Mouse (Mus musculus): ENCODE results near the gene Xirp1.

Gene Xirp1

GRCm38 (mm10) chr9:119985881-119986574, 37.4 kb downstream of the Xirp1 start:
- no peak for DNase-seq (ENCODE audit: low spot score)

GRCm38 (mm10) chr9:119984536-119985011, 38.8 kb downstream of the Xirp1 start, which contains the start of gene Csrnp1:
Csrnp1 (minus strand) TSS chr9:119984658.
- no peak for DNase-seq (ENCODE audit: low spot score)

GRCm38 (mm10) chr9:119983585-119984535, 39.5 kb downstream of the Xirp1 start:
- peak; percentile 83 for DNase-seq (ENCODE audit: low spot score)

DNA sequence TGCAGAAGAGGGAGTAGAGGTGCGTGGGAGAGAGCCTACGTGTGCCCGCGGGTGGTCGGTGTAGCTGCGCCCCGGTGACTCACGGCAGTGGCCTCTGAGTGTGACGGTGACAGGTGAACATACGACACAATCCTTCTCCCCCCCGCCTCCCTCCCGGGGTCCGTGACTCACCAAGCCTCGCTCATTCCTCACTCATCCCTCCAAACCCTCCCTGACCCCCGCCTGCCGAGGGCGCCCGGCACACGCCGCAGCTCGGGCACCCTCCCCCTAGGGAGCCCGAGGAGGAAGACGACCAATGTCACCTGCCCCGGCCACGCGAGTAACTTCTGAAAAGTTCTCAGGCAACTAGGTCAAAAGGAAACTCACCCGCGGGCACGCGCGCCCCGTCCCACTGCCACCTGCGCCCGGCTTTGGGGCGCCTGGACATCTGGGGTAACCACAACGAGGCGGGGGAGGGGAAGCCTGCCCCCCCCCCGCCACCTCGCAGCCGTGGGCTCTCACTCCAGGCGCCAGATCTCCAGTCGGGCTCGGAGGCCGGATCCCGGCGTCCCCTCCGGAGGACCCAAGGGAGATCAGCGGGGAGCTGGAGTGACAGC, 40.3 kb downstream of the Xirp1 start:
- no peak for DNase-seq (ENCODE audit: low spot score)

DNA sequence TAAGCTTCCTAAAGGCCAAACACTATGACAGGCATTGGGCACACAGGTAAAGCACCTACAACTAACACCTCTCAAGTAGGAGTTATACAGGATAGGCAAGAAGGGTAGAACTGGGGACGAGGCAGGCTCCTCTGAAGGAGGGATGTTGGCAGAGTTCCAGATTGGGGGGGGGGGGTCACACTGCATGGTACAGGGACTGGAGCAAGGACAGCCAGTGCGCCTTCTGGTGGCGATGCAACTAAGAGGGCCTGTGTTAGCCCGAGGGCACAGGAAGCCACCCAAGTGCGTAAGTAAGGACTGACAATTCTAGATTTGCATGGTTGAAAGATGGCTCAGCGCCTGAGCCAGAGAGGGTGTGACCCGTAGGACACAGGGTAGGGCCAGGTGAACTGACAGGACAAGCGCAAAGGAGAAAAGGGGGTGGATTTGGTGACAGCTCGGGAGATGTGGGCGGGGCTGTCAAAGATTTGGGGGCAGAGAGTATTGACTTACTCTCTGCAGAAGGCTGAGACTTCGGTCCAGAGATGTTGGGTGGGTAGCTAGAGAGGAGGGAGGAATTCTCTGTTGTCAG, 41.1 kb downstream of the Xirp1 start:
- DNase-seq (ENCODE audit: low spot score): no peak

DNA sequence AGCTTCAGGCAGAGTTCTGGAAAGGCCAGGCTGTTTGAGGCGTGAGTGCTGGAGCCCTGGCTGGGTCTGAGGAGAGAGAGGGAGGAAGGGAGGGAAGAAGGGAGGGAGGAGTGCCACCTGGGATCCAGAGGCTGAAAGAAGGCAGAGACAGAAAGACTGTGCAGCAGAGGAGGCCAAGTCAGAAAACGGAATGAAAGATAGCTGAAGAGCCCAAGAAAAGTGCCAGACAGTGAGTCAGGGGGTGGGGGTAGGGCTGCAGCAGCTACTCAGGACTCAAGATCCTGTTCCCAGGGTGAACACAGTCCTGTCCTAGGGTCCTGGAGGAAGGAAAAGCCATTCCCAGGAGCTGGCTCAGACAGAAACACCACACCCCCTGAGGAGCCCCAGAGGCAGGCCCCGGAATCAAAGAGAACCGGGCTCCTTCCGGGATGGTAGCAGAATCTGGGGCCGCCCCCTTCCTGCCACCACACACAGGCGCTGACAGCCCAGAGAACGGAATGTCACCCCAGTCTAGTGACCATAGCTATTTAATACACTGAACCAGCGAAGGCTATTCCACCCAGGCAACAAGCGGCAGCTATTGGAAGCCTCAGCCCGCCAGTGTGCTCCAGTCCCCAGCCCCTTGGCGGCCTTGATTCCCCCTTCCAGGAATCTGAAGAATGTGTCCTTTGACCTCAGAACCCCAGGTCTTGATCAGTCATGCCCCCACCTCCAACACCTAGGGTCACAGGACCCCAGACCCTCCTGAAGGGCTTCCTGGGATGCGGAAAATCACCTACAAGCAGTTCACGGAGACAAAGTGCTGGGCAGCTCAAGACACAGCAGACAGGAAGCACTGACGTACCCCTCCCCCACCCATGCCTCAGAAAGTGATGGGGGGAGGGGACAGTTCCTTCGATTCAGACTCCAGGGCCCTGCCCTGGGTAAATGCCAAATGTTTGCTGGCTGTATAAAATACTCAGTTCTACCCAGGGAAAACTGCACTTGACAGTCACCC, 41.9 kb downstream of the Xirp1 start:
- DNase-seq (ENCODE audit: low spot score): no peak

DNA sequence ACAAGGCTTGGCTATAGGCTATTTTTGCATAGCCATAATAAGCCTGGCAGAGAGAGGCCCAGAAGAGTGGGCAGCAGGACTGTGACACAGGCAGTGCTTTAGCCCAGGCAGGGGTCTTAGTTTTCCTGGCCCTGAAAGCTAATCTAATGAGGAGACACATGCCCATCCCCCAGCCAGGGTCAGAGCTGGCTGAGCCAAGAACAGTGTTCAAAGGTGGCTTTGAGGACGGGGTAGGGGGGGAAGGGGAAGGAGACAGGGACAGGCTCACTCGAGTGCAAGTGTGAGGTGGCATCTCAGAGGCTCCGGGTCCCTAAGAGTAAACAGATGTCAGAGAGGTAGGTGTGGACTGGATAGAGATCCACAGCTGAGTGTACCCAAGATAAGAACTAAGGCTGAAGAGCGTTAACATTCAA, 42.6 kb downstream of the Xirp1 start:
- DNase-seq (ENCODE audit: low spot score): no peak

DNA sequence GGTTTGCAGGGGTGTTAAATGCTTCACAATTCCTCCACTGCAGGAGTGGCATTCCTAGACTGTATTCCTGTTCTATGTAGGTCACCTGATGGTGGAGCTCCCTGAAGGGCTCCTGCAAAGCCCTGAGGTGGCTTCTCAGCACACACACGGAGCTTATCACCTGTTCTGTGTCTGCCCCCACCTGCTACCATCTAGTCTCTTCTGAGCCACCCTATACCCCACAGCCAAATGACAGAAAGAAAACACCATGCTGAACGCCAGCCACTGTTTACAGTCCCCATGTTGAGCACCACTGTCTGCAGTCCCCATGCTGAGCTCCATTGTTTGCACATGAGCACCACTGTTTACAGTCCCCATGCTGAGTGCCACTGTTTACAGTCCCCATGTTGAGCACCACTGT, 43.6 kb downstream of the Xirp1 start:
- no peak for DNase-seq (ENCODE audit: low spot score)

GRCm38 (mm10) chr9:119978811-119979441, 44.5 kb downstream of the Xirp1 start:
- DNase-seq (ENCODE audit: low spot score): no peak

DNA sequence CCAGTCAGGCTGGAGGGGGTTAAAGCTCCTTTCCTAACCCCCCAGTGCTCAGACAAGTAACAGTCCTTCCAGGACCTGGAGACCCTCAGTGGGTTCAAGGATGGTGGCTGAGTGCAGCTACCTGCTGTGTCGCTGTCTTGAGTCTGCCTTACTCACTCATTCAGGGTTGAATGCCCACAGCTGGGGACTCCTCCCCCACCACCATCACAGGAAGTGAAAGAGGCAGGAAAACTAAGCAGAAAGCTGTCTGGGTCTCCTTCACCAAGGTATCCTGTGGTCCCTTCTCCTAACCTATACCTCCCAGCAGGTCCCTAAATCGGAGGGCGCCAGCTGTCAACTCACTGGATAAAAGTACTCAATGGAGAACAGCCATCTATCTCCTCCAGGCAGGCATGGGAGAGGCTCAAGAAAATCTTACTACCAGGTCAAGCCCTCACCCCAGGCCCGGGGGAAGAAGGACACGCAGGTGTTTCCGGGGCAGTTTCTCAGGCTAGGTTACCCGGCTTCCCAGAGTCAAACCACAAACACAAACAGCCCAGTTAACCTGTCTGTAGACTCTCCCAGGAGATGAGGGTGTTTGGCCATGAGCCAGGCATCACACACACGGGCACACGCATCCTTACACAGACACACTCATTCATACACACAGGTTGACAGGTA, 45.1 kb downstream of the Xirp1 start:
- no peak for DNase-seq (ENCODE audit: low spot score)

DNA sequence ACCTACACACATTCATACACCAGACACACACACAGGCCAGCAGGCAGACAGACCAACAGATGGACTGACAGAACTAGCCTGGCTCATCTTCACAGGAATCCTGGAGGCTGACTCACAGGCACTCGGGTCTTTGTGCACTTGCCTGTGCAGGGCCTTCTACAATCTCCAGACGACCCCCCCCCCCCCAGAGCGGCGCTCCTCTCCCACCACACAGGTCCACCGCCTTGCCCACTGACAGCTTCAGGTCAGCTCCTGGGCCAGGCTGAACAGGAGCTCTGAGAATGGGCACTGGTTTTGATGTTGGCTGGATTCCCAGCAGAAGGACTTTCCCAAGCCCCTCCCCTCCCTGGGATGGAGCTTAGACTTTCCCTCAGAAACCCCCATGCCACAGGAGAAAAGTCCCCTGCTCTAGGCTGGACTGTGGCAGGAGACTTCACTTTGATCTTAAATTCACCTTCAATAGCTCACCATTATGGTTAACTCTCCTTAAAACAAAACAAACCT, 45.8 kb downstream of the Xirp1 start:
- no peak for DNase-seq (ENCODE audit: low spot score)

- no peak for DNase-seq (ENCODE audit: low spot score)
Observed at GRCm38 (mm10) chr9:119976704-119977556, 46.5 kb downstream of the Xirp1 start.

- no peak for DNase-seq (ENCODE audit: low spot score)
Observed at GRCm38 (mm10) chr9:119975286-119975685, 48.1 kb downstream of the Xirp1 start.

DNA sequence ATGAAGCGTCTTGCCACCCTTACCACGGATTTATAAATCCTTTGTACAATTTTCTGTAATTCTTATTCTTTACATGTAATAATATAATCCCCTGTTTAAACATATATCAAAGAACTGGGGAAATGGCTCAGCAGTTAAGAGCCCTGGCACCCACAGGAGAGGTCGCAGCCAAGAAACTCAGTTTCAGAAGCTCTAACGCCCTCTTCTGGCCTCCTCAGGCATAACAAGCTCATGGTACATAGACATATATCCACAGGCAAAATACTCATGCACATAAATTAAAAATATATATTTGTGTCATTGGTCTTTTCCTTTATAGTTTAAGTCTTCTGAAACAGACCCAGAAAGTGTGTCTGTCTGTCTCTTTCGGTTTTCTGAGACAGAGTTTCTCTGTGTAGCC, 48.8 kb downstream of the Xirp1 start:
- DNase-seq (ENCODE audit: low spot score): no peak

- DNase-seq (ENCODE audit: low spot score): no peak
Observed at GRCm38 (mm10) chr9:119973869-119974520, 49.4 kb downstream of the Xirp1 start.

- no peak for DNase-seq (ENCODE audit: low spot score)
Observed at GRCm38 (mm10) chr9:119973281-119973680, 50.1 kb downstream of the Xirp1 start.

GRCm38 (mm10) chr9:119972582-119972981, 50.8 kb downstream of the Xirp1 start:
- no peak for DNase-seq (ENCODE audit: low spot score)

GRCm38 (mm10) chr9:119972166-119972565, 51.2 kb downstream of the Xirp1 start:
- DNase-seq (ENCODE audit: low spot score): no peak
